Mouse (Mus musculus): ENCODE data around the gene Gpat2.

Gene Gpat2

GRCm38 (mm10) chr2:127437697-127438096, 12.7 kb downstream of the Gpat2 start:
- 73% methylated on average over 5 of the region's 5 CpGs for WGBS

GRCm38 (mm10) chr2:127444055-127444789, 19.2 kb downstream of the Gpat2 start, which contains the start of gene Fahd2a:
Fahd2a (minus strand) TSS chr2:127444565.
- WGBS: 2% methylated on average over 37 of the region's 37 CpGs

GRCm38 (mm10) chr2:127446847-127447246, 21.8 kb downstream of the Gpat2 start:
- 61% methylated on average over 3 of the region's 3 CpGs for WGBS

GRCm38 (mm10) chr2:127449691-127450090, 24.7 kb downstream of the Gpat2 start:
- WGBS: 51% methylated on average over 7 of the region's 7 CpGs

GRCm38 (mm10) chr2:127451748-127452147, 26.7 kb downstream of the Gpat2 start:
- 51% methylated on average over 6 of the region's 6 CpGs for WGBS

GRCm38 (mm10) chr2:127453141-127453540, 28.1 kb downstream of the Gpat2 start:
- 78% methylated on average over 9 of the region's 9 CpGs for WGBS

GRCm38 (mm10) chr2:127453764-127454163, 28.8 kb downstream of the Gpat2 start:
- 1% methylated on average over 5 of the region's 5 CpGs for WGBS

GRCm38 (mm10) chr2:127459341-127459740, 34.3 kb downstream of the Gpat2 start:
- 80% methylated on average over 2 of the region's 2 CpGs for WGBS

GRCm38 (mm10) chr2:127461351-127461750, 36.4 kb downstream of the Gpat2 start:
- 63% methylated on average over 9 of the region's 9 CpGs for WGBS

GRCm38 (mm10) chr2:127462314-127462713, 37.3 kb downstream of the Gpat2 start:
- 6% methylated on average over 8 of the region's 8 CpGs for whole genome bisulfite sequencing

- 73% methylated on average over 5 of the region's 5 CpGs for WGBS
Observed at GRCm38 (mm10) chr2:127470183-127470582, 45.2 kb downstream of the Gpat2 start.

GRCm38 (mm10) chr2:127470661-127471060, 45.7 kb downstream of the Gpat2 start:
- WGBS: 92% methylated on average over 10 of the region's 10 CpGs

GRCm38 (mm10) chr2:127471281-127471680, 46.3 kb downstream of the Gpat2 start:
- 92% methylated on average over 8 of the region's 8 CpGs for WGBS

- WGBS: 62% methylated on average over 3 of the region's 3 CpGs
Observed at GRCm38 (mm10) chr2:127472279-127472678, 47.3 kb downstream of the Gpat2 start.

- 47% methylated on average over 4 of the region's 4 CpGs for WGBS
Observed at GRCm38 (mm10) chr2:127479210-127479609, 54.2 kb downstream of the Gpat2 start.

- 57% methylated on average over 10 of the region's 10 CpGs for WGBS
Observed at GRCm38 (mm10) chr2:127479763-127480162, 54.8 kb downstream of the Gpat2 start.

- 23% methylated on average over 57 of the region's 59 CpGs for WGBS
Observed at GRCm38 (mm10) chr2:127481841-127482532, 57.0 kb downstream of the Gpat2 start.

- 3% methylated on average over 21 of the region's 21 CpGs for WGBS
Observed at GRCm38 (mm10) chr2:127482533-127482911, 57.5 kb downstream of the Gpat2 start.

- 2% methylated on average over 21 of the region's 21 CpGs for WGBS
Observed at GRCm38 (mm10) chr2:127483001-127483400, 58.0 kb downstream of the Gpat2 start.

GRCm38 (mm10) chr2:127484476-127485170, 59.6 kb downstream of the Gpat2 start:
- WGBS: 43% methylated on average over 19 of the region's 19 CpGs

All from cerebral cortex, adult 2 months (tissue).